Mouse (Mus musculus) C2C12 (cell line): ENCODE results near the gene Gm20388.

ENCODE experiments used
- CEBPB ChIP-seq: IDR thresholded peaks from one replicate; pipeline ENCODE4 v1.6.1; 2011; ENCODE audit warnings: low read depth, mild to moderate bottlenecking, control low read depth, moderate library complexity
- CTCF ChIP-seq: IDR thresholded peaks from one replicate; pipeline ENCODE4 v1.5.1; 2011; ENCODE audit not compliant: control insufficient read depth, insufficient read depth, insufficient read length
- MAX ChIP-seq: IDR thresholded peaks from one replicate; pipeline ENCODE4 v1.6.1; 2011; ENCODE audit warnings: mild to moderate bottlenecking, control low read depth
- MYOD1 ChIP-seq: IDR thresholded peaks from one replicate; pipeline ENCODE4 v1.6.1; 2011; ENCODE audit warnings: low read depth; ENCODE audit not compliant: control insufficient read depth, insufficient read length
- MYOG ChIP-seq: IDR thresholded peaks from one replicate; pipeline ENCODE4 v1.6.1; 2011; ENCODE audit not compliant: control insufficient read depth, insufficient read length; ENCODE audit errors: extremely low read depth
- USF1 ChIP-seq: IDR thresholded peaks from one replicate; pipeline ENCODE4 v1.6.1; 2011; ENCODE audit warnings: low read depth, mild to moderate bottlenecking, control low read depth, moderate library complexity

DNA sequence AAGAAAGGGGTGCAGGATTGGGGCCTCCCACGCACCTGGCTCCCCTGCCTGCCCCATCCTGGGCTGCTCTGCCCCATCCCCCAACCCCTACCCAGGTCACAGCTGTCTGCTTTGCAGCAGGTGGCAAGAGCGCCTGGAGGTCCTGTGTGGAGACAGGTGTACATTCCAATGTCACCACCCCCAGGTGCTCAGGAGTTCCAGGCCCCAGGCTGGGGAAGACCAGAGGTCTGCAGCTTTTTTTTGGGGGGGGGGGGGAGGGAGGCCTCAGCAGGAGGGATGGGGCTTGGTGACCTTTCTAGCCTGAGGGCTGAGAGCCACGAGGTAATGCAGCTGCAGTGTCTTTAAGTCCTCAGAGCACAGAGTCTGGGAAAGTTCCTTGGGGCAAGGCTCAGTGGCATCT lies 617.7 kb downstream of the Gm20388 start:
- TF ChIP-seq CTCF, result no peak
- TF ChIP-seq USF1, result no peak
- no peak for TF ChIP-seq MAX
- TF ChIP-seq MYOG, result no peak
- TF ChIP-seq MYOD1, result no peak
- no peak for TF ChIP-seq CEBPB
